Mouse (Mus musculus): Measurements from ENCODE around the gene Foxk1. TPM values are rescaled to one million over a fixed set of nuclear protein-coding genes. Genes with fewer than 3 reads are reported as not detected.

Foxk1 gene
- polyA plus RNA-seq, 1 experiment from 2014 or later: 1.9 TPM

- 38% methylated on average over 22 of the region's 23 CpGs for WGBS
- Histone ChIP-seq H3K36me3 (ENCODE audit: control insufficient read depth, insufficient read depth, low read length) (no peaks in the 10 kb centered on the region), H3K27ac (ENCODE audit: low read length) (peak overlapping the region; percentile 68), H3K4me1 (ENCODE audit: control insufficient read depth, insufficient read depth, low read length) (peaks cover 15% of the 10 kb centered on the region), H3K27me3 (replicated peaks; ENCODE audit: control insufficient read depth, insufficient read depth, low read length) (no peaks in the 10 kb centered on the region), H3K4me3 (ENCODE audit: low read length) (no peak overlapping the region), H3K9ac (ENCODE audit: low read depth, low read length) (0 out of 2 replicates have a peak overlapping the region, but pooled peaks have one; percentile 14), H3K4me2 (ENCODE audit: low read depth, low read length) (peak overlapping the region; percentile 19; the same call in 1 of the 2 replicates), H3K9me3 (ENCODE audit: control insufficient read depth, low read length) (no peaks in the 10 kb centered on the region)
- no peak for ATAC-seq
Measured at GRCm38 (mm10) chr5:142384911-142385660, 16.2 kb upstream of the Foxk1 start.

- Histone ChIP-seq H3K4me3 (ENCODE audit: low read length) (no peak overlapping the region), H3K27ac (ENCODE audit: low read length) (peak overlapping the region; percentile 10), H3K4me2 (ENCODE audit: low read depth, low read length) (peak overlapping the region; percentile 8; the same call in 1 of the 2 replicates), H3K27me3 (replicated peaks; ENCODE audit: control insufficient read depth, insufficient read depth, low read length) (no peaks in the 10 kb centered on the region), H3K9ac (ENCODE audit: low read depth, low read length) (0 out of 2 replicates have a peak overlapping the region, but pooled peaks have one; percentile 46), H3K4me1 (ENCODE audit: control insufficient read depth, insufficient read depth, low read length) (peaks cover 15% of the 10 kb centered on the region), H3K36me3 (ENCODE audit: control insufficient read depth, insufficient read depth, low read length) (no peaks in the 10 kb centered on the region), H3K9me3 (ENCODE audit: control insufficient read depth, low read length) (no peaks in the 10 kb centered on the region)
- 54% methylated on average over 6 of the region's 6 CpGs for WGBS
- no peak for ATAC-seq
Measured at GRCm38 (mm10) chr5:142386329-142386728, 15.0 kb upstream of the Foxk1 start.

- Histone ChIP-seq H3K4me1 (ENCODE audit: control insufficient read depth, insufficient read depth, low read length) (peaks cover 15% of the 10 kb centered on the region), H3K27me3 (replicated peaks; ENCODE audit: control insufficient read depth, insufficient read depth, low read length) (no peaks in the 10 kb centered on the region), H3K9me3 (ENCODE audit: control insufficient read depth, low read length) (no peaks in the 10 kb centered on the region), H3K27ac (ENCODE audit: low read length) (peak overlapping the region; percentile 10), H3K36me3 (ENCODE audit: control insufficient read depth, insufficient read depth, low read length) (no peaks in the 10 kb centered on the region), H3K4me3 (ENCODE audit: low read length) (no peak overlapping the region), H3K9ac (ENCODE audit: low read depth, low read length) (peak overlapping the region; percentile 46; the same call in 1 of the 2 replicates), H3K4me2 (ENCODE audit: low read depth, low read length) (peak overlapping the region; percentile 8; the same call in 1 of the 2 replicates)
- 44% methylated on average over 17 of the region's 17 CpGs for WGBS
- ATAC-seq: peak; percentile 36; the same call in 1 of the 2 replicates
Measured at GRCm38 (mm10) chr5:142386784-142387680, 14.3 kb upstream of the Foxk1 start.

GRCm38 (mm10) chr5:142387716-142388115 is 13.6 kb upstream of the Foxk1 start:
- WGBS: 77% methylated on average over 4 of the region's 4 CpGs
- no peak overlapping the region for H3K4me3 ChIP-seq (ENCODE audit: low read length)
- H3K4me2 ChIP-seq (ENCODE audit: low read depth, low read length): no peak overlapping the region
- ATAC-seq: no peak
- no peak overlapping the region for H3K9ac ChIP-seq (ENCODE audit: low read depth, low read length)
- no peak overlapping the region for H3K27ac ChIP-seq (ENCODE audit: low read length)
- H3K9me3 ChIP-seq (ENCODE audit: control insufficient read depth, low read length): no peaks in the 10 kb centered on the region
- H3K4me1 ChIP-seq (ENCODE audit: control insufficient read depth, insufficient read depth, low read length): peaks cover 15% of the 10 kb centered on the region
- H3K27me3 ChIP-seq (replicated peaks; ENCODE audit: control insufficient read depth, insufficient read depth, low read length): no peaks in the 10 kb centered on the region
- no peaks in the 10 kb centered on the region for H3K36me3 ChIP-seq (ENCODE audit: control insufficient read depth, insufficient read depth, low read length)

GRCm38 (mm10) chr5:142391691-142392090 is 9.6 kb upstream of the Foxk1 start:
- WGBS: 66% methylated on average over 5 of the region's 5 CpGs
- Histone ChIP-seq H3K4me2 (ENCODE audit: low read depth, low read length) (no peak overlapping the region), H3K27ac (ENCODE audit: low read length) (no peak overlapping the region), H3K4me1 (ENCODE audit: control insufficient read depth, insufficient read depth, low read length) (no peaks in the 10 kb centered on the region), H3K36me3 (ENCODE audit: control insufficient read depth, insufficient read depth, low read length) (no peaks in the 10 kb centered on the region), H3K4me3 (ENCODE audit: low read length) (no peak overlapping the region), H3K27me3 (replicated peaks; ENCODE audit: control insufficient read depth, insufficient read depth, low read length) (no peaks in the 10 kb centered on the region), H3K9me3 (ENCODE audit: control insufficient read depth, low read length) (no peaks in the 10 kb centered on the region), H3K9ac (ENCODE audit: low read depth, low read length) (no peak overlapping the region)
- ATAC-seq: no peak

GRCm38 (mm10) chr5:142394602-142395252 is 6.6 kb upstream of the Foxk1 start:
- Histone ChIP-seq H3K36me3 (ENCODE audit: control insufficient read depth, insufficient read depth, low read length) (no peaks in the 10 kb centered on the region), H3K4me1 (ENCODE audit: control insufficient read depth, insufficient read depth, low read length) (no peaks in the 10 kb centered on the region), H3K27ac (ENCODE audit: low read length) (no peak overlapping the region), H3K4me2 (ENCODE audit: low read depth, low read length) (no peak overlapping the region), H3K9ac (ENCODE audit: low read depth, low read length) (no peak overlapping the region), H3K27me3 (replicated peaks; ENCODE audit: control insufficient read depth, insufficient read depth, low read length) (no peaks in the 10 kb centered on the region), H3K9me3 (ENCODE audit: control insufficient read depth, low read length) (no peaks in the 10 kb centered on the region), H3K4me3 (ENCODE audit: low read length) (no peak overlapping the region)
- ATAC-seq: no peak
- 94% methylated on average over 6 of the region's 6 CpGs for WGBS

GRCm38 (mm10) chr5:142395909-142396308 is 5.4 kb upstream of the Foxk1 start:
- no peaks in the 10 kb centered on the region for H3K9me3 ChIP-seq (ENCODE audit: control insufficient read depth, low read length)
- no peaks in the 10 kb centered on the region for H3K36me3 ChIP-seq (ENCODE audit: control insufficient read depth, insufficient read depth, low read length)
- H3K4me3 ChIP-seq (ENCODE audit: low read length): no peak overlapping the region
- H3K4me2 ChIP-seq (ENCODE audit: low read depth, low read length): no peak overlapping the region
- H3K4me1 ChIP-seq (ENCODE audit: control insufficient read depth, insufficient read depth, low read length): peaks cover 5% of the 10 kb centered on the region; the same call in 1 of the 2 replicates
- 49% methylated on average over 5 of the region's 5 CpGs for WGBS
- no peaks in the 10 kb centered on the region for H3K27me3 ChIP-seq (replicated peaks; ENCODE audit: control insufficient read depth, insufficient read depth, low read length)
- no peak for ATAC-seq
- no peak overlapping the region for H3K27ac ChIP-seq (ENCODE audit: low read length)
- no peak overlapping the region for H3K9ac ChIP-seq (ENCODE audit: low read depth, low read length)

GRCm38 (mm10) chr5:142400181-142400883 is 965 bp upstream of the Foxk1 start:
- Histone ChIP-seq H3K27me3 (replicated peaks; ENCODE audit: control insufficient read depth, insufficient read depth, low read length) (no peaks in the 10 kb centered on the region), H3K9me3 (ENCODE audit: control insufficient read depth, low read length) (no peaks in the 10 kb centered on the region), H3K4me2 (ENCODE audit: low read depth, low read length) (peak overlapping the region; percentile 77), H3K4me1 (ENCODE audit: control insufficient read depth, insufficient read depth, low read length) (peaks cover 34% of the 10 kb centered on the region), H3K27ac (ENCODE audit: low read length) (no peak overlapping the region), H3K9ac (ENCODE audit: low read depth, low read length) (peak overlapping the region; percentile 99; the same call in 1 of the 2 replicates), H3K36me3 (ENCODE audit: control insufficient read depth, insufficient read depth, low read length) (no peaks in the 10 kb centered on the region; the same call in 1 of the 2 replicates), H3K4me3 (ENCODE audit: low read length) (peak overlapping the region; percentile 100)
- peak; percentile 1; the same call in 1 of the 2 replicates for ATAC-seq
- 22% methylated on average over 17 of the region's 17 CpGs for WGBS
